Mouse (Mus musculus) embryonic fibroblast, embryonic 13.5 days (primary cell): ENCODE results near the gene Foxd2.

Experiments used
- CTCF ChIP-seq: IDR thresholded peaks from 2 replicates; pipeline ENCODE4 v1.5.1; 2011; ENCODE audit warnings: mild to moderate bottlenecking, control low read depth, low read length, moderate library complexity, borderline replicate concordance; ENCODE audit not compliant: insufficient read depth
- POLR2A ChIP-seq: IDR thresholded peaks from 2 replicates; pipeline ENCODE4 v1.6.1; 2011; ENCODE audit warnings: low read depth, mild to moderate bottlenecking, control low read depth, low read length, moderate library complexity

GRCm38 (mm10) chr4:114947852-114948481 is 39.3 kb upstream of the Foxd2 start:
- no peak for TF ChIP-seq POLR2A
- no peak for TF ChIP-seq CTCF
